Mouse (Mus musculus) erythroblast, embryonic 14.5 days (primary cell): ENCODE measurements around the gene Fcer1g.

Source experiments
- GATA1 ChIP-seq: IDR thresholded peaks from 2 replicates; pipeline ENCODE4 v1.6.1; 2012; ENCODE audit warnings: low read length, inconsistent platforms, mixed read lengths
- TAL1 ChIP-seq: IDR thresholded peaks from 3 replicates; pipeline ENCODE4 v1.6.1; 2012; ENCODE audit warnings: low read length, inconsistent platforms, mixed read lengths

GRCm38 (mm10) chr1:171248386-171249226 is 14.4 kb upstream of the Fcer1g start:
- no peak for TF ChIP-seq GATA1
- TF ChIP-seq TAL1, result no peak
